Mouse (Mus musculus): Measurements from ENCODE around the gene Tmem132d.

The Tmem132d gene

GRCm38 (mm10) chr5:127937914-127938313 lies 495.0 kb downstream of the Tmem132d start:
- DNase-seq (ENCODE audit: low read depth, low spot score), result no peak

- no peak for DNase-seq (ENCODE audit: low read depth, low spot score)
These were observed 503.2 kb downstream of the Tmem132d start for GRCm38 (mm10) chr5:127929687-127930086.

- no peak for DNase-seq (ENCODE audit: low read depth, low spot score)
These were observed 506.2 kb downstream of the Tmem132d start for GRCm38 (mm10) chr5:127926686-127927085.

- no peak for DNase-seq (ENCODE audit: low read depth, low spot score)
These were observed 508.8 kb downstream of the Tmem132d start for GRCm38 (mm10) chr5:127924106-127924505.

GRCm38 (mm10) chr5:127919171-127919570 lies 513.7 kb downstream of the Tmem132d start:
- DNase-seq (ENCODE audit: low read depth, low spot score), result no peak

GRCm38 (mm10) chr5:127918376-127918775 lies 514.5 kb downstream of the Tmem132d start:
- DNase-seq (ENCODE audit: low read depth, low spot score), result no peak

- no peak for DNase-seq (ENCODE audit: low read depth, low spot score)
These were observed 518.7 kb downstream of the Tmem132d start for GRCm38 (mm10) chr5:127914157-127914556.

GRCm38 (mm10) chr5:127911603-127912002 lies 521.3 kb downstream of the Tmem132d start:
- DNase-seq (ENCODE audit: low read depth, low spot score), result no peak

GRCm38 (mm10) chr5:127910356-127910755 lies 522.5 kb downstream of the Tmem132d start:
- no peak for DNase-seq (ENCODE audit: low read depth, low spot score)

- DNase-seq (ENCODE audit: low read depth, low spot score), result no peak
These were observed 537.7 kb downstream of the Tmem132d start for GRCm38 (mm10) chr5:127895176-127895575.

- DNase-seq (ENCODE audit: low read depth, low spot score), result no peak
These were observed 547.0 kb downstream of the Tmem132d start for GRCm38 (mm10) chr5:127885566-127886505.

- DNase-seq (ENCODE audit: low read depth, low spot score), result no peak
These were observed 549.9 kb downstream of the Tmem132d start for GRCm38 (mm10) chr5:127883021-127883420.

- DNase-seq (ENCODE audit: low read depth, low spot score), result no peak
These were observed 558.4 kb downstream of the Tmem132d start for GRCm38 (mm10) chr5:127874461-127874860.

- DNase-seq (ENCODE audit: low read depth, low spot score), result no peak
These were observed 567.7 kb downstream of the Tmem132d start for GRCm38 (mm10) chr5:127865157-127865556.

GRCm38 (mm10) chr5:127859719-127860118 lies 573.2 kb downstream of the Tmem132d start:
- no peak for DNase-seq (ENCODE audit: low read depth, low spot score)

GRCm38 (mm10) chr5:127852305-127852704 lies 580.6 kb downstream of the Tmem132d start:
- DNase-seq (ENCODE audit: low read depth, low spot score), result no peak

GRCm38 (mm10) chr5:127831791-127832190 lies 601.1 kb downstream of the Tmem132d start:
- no peak for DNase-seq (ENCODE audit: low read depth, low spot score)

GRCm38 (mm10) chr5:127830831-127831230 lies 602.0 kb downstream of the Tmem132d start:
- DNase-seq (ENCODE audit: low read depth, low spot score), result no peak

- DNase-seq (ENCODE audit: low read depth, low spot score), result no peak
These were observed 604.1 kb downstream of the Tmem132d start for GRCm38 (mm10) chr5:127828756-127829155.

- DNase-seq (ENCODE audit: low read depth, low spot score), result no peak
These were observed 610.9 kb downstream of the Tmem132d start for GRCm38 (mm10) chr5:127821960-127822359.

- DNase-seq (ENCODE audit: low read depth, low spot score), result no peak
These were observed 617.6 kb downstream of the Tmem132d start for GRCm38 (mm10) chr5:127815292-127815691.

- DNase-seq (ENCODE audit: low read depth, low spot score), result no peak
These were observed 625.5 kb downstream of the Tmem132d start for GRCm38 (mm10) chr5:127807419-127807818.

GRCm38 (mm10) chr5:127806850-127807249 lies 626.0 kb downstream of the Tmem132d start:
- DNase-seq (ENCODE audit: low read depth, low spot score), result no peak

All from 3T3-L1 (cell line).